Mouse (Mus musculus) left cerebral cortex, adult 18-20 months (tissue): ENCODE results near the gene Snph. TPM values are rescaled to one million over a fixed set of nuclear protein-coding genes. Genes with fewer than 3 reads are reported as not detected.

Experiments used
- DNase-seq, 2 experiments: peaks; one replicate each; pipeline ENCODE4 v3.0.0; 2021 to 2022; ENCODE audit warnings: low spot score in 2 of 2, mixed read lengths in 1 of 2
- total RNA-seq, 2 experiments: library from RNA; stranded (reverse); gene quantifications; 2 replicates each; pipeline ENCODE4 v1.2.3; 2021

The Snph gene
- total RNA-seq, 2 experiments from 2014 or later = 311 to 313 TPM

DNA sequence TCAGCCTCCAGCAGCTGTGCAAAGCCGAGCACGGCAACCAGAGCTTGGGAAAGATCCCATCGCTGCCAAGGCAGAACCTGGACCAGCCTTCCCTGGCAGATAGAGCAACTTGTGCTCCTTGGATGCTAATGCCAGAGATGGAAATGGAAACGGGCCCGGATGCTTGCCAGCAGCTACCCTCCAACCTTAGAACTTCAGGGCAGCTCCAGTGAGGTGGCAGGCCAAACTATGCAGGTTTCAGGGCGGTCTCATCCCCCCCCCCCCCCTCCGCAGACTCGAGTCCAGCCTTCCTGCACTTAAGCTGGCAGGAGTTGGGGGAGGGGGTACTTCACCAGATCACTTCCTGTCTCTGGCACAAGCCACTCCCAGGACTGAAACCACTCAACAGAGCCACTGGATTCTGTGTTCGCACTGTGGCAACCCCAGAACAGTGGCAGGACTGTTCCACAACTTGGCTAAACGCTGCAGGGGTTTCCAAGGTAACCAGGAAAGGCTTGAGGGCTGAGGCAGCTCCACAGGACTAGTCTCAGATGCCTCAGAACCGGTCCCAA, 26.9 kb downstream of the Snph start:
- peak; percentile 75 to 79 for DNase-seq

DNA sequence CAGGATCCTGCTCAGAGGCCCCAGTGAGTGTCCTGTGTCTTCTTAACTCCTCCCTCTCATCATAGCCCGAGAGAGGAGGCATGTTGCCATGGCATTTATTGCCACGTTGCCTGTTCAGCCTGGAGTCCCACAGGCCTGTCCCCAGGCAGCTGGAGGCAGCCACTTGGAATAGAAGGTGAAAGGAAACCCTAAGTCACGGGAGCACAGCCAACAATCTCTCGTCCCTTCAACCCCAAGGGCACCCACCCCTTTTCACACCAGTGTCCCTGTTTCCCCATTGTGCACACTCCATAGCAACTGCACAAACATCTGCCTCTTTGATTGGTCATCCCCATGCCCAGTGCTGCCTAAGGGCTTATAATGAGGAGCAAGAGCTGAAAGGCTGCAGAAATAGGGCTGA, 28.8 kb downstream of the Snph start:
- DNase-seq = no peak

- no peak for DNase-seq
Observed at GRCm38 (mm10) chr2:151602106-151602505, 30.3 kb downstream of the Snph start.

DNA sequence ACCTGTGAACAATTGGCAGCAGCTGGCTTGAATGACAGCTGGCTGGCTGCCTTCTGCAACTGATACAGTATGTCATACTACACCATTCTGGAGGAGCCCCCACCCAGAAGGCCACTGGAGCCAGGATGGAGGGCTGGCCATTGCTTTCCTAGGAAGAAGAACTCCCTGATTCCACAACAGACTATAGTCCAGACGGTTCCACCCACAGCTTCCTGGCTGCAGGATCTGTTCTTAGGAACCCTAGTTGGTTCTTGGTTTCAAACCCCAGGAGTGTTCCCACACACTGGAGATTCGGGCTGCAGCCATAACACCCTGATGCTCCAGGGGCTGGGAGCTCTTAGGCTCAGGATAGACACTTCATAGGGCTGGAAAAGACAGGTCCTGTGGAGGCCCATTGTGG, 34.3 kb downstream of the Snph start:
- DNase-seq = peak; percentile 67 to 75

DNA sequence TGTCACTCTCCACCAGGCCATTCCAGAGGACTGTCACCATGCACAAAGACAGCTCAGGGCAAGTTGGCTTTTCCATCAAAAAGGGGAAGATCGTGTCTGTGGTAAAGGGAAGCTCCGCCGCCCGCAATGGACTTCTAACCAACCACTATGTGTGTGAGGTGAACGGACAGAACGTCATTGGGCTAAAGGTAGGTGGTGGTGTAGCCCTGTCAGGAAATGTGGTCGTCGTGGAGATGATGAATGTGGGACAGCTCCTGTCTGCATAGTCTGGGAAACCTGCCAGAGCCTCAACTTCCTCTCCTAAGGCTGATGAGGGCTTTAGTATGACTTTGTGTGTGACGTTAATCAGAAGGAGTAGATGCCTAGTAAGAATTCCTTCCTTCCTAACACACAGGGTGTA, 45.1 kb downstream of the Snph start:
- DNase-seq = no peak

GRCm38 (mm10) chr2:151586807-151587206, 45.6 kb downstream of the Snph start:
- no peak for DNase-seq

DNA sequence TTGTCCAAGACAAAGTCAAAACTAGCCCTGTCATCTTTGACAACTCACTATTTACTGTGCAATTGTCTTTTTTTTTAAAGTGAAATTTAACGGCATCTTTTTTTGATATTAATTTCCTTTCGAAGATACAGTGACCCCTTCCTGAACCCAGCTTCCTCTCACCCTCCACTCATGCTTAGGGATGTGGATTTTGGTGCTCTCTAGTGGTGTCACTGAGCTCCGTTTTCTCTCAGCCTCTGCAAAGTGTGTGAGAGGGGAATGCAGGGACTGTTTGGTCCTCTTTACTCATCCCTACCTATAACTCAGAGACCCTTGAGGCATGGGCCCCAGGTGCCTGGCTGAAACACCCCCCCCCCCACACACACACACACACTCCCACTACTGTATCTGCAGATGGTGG, 46.5 kb downstream of the Snph start:
- DNase-seq = no peak

DNA sequence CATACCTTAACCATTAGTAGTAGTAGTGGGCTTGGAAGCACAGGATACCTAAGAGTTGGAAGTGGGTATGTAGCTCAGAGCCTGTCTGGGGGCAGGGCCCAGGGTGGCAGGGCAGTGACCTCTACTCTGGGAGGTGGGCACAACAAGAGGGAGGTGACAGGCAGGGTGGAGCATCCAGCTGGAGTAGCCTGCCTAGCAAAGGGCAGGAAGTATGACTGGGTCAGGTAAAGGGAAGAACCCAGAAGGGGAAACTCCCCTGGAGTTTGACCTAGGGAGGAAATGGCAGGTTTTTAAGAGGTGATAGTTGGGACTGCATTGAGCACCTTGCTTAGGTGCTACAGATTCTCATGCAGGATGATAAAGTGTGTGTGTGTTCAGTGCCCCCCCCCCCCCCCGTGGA, 51.4 kb downstream of the Snph start:
- no peak for DNase-seq

- no peak for DNase-seq
Observed at GRCm38 (mm10) chr2:151579183-151579582, 53.2 kb downstream of the Snph start.

GRCm38 (mm10) chr2:151575699-151576389, 56.5 kb downstream of the Snph start:
- DNase-seq = peak; percentile 91 to 93

GRCm38 (mm10) chr2:151575119-151575698, 57.2 kb downstream of the Snph start:
- DNase-seq = no peak

- DNase-seq = peak; percentile 61 to 77
Observed at GRCm38 (mm10) chr2:151574607-151575006, 57.8 kb downstream of the Snph start.

GRCm38 (mm10) chr2:151573667-151574066, 58.7 kb downstream of the Snph start:
- DNase-seq = peak in 1 of 2 experiments; percentile 54

DNA sequence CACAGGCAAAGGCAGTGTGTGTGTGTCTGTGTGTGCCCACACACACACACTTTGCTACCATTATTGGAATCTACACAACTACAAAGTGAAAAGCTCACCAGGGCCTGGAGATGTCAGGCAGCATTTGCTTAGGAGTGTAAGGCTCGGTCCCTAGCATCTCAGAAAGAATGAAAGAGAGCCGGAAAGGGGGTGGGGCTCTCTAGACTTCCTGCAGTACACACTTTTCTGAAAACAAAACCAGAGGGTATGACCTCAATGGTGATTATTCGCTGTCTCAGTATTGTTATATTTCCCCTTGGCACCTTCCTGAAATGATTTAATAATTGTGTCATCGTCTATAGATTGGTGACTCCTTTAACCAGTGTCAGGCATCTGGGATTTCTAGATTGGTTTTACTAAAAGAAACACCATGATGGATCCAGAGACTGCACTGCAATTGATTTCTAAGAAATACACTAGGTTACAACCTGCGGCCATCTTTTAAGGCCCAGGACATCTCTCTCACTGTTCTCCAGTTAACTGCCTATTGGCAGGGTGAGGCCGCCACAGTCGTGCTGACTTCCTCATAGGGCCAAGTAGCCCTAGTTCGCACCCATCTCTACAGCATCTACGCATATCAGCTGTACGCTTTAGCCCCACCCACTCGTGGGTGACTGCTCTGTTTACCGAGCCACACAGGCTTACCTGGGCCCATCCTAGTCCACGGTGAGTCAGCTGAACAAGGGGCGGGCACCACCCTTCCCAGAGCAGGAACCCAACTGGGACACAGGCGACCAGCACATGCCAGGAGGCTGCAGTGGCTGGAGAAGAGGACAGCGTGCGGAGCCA, 60.3 kb downstream of the Snph start, which contains the start of gene Sdcbp2:
Sdcbp2 (plus strand) TSS at position 750 of the 828 bp plus-strand sequence.
- no peak for DNase-seq

DNA sequence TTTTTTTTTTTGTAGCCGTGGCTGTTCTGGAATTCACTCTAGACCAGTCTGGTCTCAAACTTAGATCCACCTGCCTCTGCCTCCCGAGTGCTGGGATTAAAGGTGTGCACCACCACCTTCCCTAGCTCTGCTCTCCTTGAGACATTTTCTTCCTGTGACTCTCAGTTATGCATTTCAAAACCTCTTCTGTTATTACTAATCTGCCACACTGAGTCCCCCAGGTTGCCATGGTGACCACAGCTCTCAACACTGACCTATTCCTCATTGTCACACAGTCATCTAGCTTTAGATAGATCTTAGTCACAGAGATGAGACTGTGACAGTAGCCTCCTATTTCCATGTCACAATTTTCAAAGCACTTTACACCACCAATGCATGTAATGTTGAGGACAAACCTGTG, 62.9 kb downstream of the Snph start:
- no peak for DNase-seq

DNA sequence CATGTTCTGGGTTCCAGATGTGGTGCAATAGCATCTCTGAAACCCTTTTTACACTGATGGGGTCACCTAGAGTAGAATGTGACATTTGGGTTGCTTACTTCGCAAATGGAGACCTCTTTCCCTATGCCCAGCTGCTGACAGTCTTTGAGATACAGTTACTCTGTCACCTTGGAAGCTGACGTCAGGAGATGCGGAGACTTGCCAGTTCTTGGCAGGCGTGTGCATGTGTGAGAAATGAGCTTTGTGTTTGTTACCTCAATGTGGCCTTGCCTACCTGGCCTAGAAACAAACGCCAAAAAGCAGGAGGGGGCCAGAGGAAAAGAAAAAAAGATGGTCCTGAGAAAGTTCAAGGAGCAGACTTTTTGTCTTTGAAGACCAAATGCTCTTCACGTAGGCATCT, 65.5 kb downstream of the Snph start:
- DNase-seq = no peak

DNA sequence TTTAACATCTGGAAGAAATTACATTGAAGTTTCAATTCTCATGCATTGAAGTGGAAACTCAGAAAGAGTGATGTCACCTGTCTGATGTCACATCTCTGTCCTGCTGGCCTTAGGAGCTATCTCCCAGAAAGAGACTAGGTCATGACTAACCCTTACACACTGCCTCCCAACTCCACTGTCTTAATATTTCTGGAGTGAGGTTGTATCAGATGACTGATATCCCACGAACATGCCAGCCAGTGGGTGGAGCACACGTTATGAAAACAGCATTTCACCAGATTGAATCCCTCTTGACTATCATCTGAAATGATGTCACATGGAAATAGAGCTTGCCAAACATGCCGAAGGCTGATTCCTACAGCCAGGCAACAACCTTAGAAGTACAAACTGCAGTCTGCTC, 67.4 kb downstream of the Snph start:
- no peak for DNase-seq

GRCm38 (mm10) chr2:151564006-151564405, 68.4 kb downstream of the Snph start:
- no peak for DNase-seq

DNA sequence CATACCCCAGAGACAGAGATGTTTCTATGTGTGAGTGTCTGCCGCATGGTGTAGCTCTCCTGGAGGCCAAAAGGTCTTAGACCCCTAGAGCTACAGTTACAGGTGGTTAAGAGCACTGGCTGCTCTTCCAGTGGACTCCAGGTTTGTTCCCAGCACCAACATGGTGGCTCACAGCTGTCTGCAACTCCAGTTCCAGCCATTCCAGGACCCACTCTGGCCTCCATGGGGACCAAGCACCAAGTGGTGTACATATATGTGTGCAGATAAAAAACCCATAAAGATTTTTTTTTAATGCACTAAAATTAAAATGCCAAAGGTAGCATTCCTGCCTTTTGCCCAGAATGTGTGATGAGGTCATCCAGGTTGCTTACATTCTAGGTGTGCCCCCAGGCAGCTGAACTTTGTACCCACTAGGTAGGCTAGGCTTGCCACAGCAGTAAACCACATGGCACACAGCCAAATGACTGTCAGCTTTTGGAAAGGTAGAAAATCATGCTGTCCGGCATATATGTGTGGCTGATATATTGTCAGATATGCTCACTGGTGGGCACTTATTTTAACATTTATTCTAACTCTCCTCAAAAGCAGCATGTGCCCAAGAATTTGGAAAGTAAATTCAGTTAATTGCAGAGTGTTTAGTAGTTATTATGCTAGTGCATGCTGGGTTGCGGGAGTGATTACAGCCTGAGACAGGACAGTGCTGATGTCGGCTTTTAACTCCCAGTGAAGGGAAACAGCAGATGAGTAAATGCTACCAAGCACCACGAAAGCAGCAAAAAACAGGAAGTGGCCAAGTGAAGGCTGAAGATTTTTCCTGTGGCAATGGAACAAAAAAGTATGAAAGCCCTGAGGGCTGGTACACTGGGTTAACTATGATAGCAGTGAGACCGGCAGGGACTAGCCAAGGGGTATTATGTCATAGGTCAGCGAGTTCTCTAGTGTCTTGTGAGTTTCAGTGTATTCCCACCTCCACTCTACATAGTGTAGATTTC, 69.2 kb downstream of the Snph start:
- DNase-seq = no peak

GRCm38 (mm10) chr2:151549615-151550121, 82.7 kb downstream of the Snph start:
- DNase-seq = no peak
